Mouse (Mus musculus) cortical plate, adult 2 months (tissue): ENCODE data around the gene Dap.

Source experiments
- CTCF ChIP-seq: fragments of 200-500 bp; IDR thresholded peaks from 2 replicates; pipeline ENCODE4 v1.5.1; 2011; ENCODE audit warnings: mild to moderate bottlenecking, control low read depth, low read length; ENCODE audit not compliant: insufficient read depth; ENCODE audit errors: extremely low read depth
- POLR2A ChIP-seq: fragments of 200-500 bp; IDR thresholded peaks from 2 replicates; pipeline ENCODE4 v1.6.1; 2011; ENCODE audit warnings: mild to moderate bottlenecking, low read length, control low read depth; ENCODE audit not compliant: insufficient read depth; ENCODE audit errors: extremely low read depth

DNA sequence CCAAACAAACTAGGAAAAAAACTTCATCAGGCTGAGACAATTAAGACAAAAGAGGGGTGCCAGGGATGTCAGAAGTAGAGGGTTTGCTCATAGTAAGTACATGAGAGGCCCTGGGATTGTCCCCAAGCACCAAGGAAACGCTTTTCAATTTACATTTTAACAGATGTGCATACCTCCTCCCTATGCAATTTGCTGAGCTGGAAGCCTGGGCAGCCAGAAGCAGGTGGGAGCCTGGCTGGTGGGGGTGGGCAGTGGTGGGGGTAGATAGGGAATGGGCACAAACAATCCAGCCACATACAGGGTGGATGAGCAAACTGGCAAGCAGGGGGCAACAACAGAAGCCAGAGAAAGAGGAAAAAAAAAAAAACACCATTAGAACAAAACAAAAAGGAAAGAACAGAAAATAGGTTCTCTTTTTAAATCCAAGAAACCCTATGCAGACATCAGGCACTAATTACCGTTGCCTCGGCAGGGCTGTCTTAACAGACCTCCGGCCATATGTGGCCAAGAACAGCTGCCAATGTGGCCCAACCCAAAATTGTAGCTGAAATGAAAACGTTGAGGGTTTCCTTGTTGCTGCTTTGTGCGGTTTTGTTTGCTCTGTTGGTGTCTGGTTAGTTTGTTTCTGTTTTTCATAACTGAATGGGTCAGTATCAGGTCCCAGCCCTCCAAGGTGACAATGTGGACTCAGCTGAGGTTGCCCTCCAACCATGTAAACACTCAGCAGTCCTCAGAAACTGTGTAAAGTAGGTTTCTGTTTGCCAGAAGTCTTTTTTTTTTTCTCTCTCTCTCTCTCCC is 94.2 kb downstream of the Dap start:
- TF ChIP-seq POLR2A (no peak), CTCF (no peak)
